Mouse (Mus musculus) brain, embryonic 18.5 days (tissue): ENCODE data around the gene Zcchc2.

Source experiments
- DNase-seq: peaks from one replicate; pipeline ENCODE4 v3.0.0-alpha.2; 2012; ENCODE audit warnings: low read depth, low spot score

The Zcchc2 gene

DNA sequence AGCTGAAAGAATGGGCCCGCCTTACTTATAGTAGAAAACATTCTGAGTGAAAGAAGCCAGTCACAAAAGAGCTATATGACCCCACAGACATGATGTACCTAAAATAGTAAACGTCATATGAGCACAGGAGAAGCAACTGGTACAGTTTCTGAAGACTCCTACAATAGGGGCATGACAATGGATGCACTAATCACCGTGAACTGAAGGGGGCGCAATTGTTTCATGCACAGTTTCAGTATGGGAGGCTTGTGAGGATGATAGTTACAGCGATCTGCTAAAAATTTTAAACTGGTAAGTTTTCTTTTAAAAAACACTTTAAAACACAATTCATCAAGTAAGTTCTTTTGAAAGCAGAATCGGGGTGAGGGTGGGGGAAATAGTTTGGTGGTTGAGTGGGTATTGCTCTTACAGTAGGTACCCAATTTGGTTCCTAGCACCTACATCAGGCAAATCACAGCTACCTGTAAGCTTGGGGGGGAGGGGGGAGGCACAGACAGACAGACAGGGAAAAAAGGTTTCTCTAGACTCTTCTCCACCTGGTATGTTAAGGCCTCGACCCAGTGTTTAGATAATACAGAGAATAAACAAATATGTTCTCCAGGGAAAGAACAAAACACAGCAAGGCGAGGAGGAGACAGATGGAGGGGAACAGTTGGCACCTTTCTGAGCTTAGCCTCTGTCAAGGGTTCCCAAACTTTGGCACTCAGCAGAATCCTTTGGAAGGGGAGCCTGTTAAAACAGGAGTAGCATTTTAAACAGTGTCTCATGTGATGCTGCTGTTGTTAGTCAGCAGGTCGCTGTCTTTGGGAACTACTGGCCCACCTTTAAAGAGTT, 81.2 kb downstream of the Zcchc2 start:
- peak; percentile 57 for DNase-seq

DNA sequence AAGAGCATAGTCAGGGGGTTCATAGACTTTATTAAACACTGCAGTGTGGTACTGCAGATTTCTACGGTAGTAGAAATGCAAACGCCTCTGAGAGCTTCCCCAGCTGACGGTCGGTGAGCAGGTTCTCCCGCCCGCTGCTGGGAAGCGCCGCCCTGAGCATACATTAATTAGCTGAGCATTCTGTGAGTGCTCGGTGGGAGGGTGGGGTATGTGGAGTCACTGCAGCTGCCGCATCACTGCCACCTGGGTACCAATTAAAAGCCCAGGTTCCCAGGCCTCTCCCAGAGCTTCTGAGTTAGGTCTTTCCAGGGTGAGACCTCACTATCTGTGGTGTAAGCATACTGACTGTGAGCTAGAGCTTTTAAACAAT, 81.8 kb downstream of the Zcchc2 start:
- no peak for DNase-seq

DNA sequence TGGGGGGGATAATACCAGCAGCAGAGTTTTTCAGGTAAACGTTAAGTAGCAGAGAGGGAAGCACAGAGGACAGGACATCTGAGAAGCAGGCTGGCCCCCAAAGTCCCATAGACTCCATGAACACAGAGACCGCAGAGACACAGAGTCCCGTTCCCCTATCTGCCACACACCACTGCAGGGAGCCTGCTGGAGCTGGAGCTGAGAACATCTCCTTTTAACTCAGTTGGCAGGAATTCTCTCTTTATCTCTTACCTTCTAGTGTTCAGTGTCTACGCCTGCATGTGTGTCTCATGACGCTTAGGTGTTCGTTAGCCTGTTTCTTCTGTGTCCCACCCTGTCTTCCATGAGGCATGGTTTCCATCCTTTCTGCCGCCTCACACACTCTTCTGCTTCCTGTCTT, 83.0 kb downstream of the Zcchc2 start:
- DNase-seq = no peak

GRCm38 (mm10) chr1:106074141-106074540, 83.9 kb downstream of the Zcchc2 start:
- DNase-seq = no peak

GRCm38 (mm10) chr1:106074656-106075055, 84.5 kb downstream of the Zcchc2 start:
- DNase-seq = no peak

DNA sequence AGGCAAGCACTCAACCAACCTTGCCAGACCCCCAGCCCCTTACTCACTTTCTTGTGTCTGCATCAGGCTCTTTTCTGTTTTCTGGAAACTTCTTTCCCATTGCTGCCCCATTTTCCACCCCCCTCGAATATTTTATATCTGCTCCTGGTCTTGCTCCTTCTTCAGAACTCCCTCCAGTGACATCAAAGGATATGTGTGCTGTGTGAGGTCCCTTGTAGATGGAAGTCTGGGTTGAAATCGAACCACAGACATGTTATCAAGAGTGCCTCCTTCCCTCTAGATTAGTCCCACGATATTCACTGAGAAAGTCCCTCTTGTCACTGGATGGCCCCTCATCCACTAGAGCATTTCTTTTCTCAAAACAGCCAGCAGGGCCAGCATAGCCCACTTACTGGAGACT, 86.4 kb downstream of the Zcchc2 start:
- DNase-seq = no peak

DNA sequence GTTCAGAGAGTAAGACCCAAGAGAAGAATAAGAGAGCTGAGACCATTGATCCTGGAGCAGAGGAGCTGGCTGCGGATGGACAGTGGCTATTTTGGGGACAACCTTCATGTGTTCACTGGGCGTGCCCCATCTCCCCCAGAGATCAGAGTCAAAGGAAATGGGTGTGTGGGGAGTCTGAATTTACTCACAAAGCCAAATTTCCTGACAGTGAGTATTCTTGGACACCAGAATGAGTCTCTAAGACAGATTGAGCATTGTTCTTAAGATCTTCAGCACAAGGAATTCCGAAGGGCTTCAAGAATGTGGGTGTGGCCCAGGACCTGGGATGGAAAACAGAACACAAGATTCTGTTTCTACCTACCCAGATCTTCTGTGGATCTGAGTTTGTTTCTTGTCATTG, 87.0 kb downstream of the Zcchc2 start:
- no peak for DNase-seq
